Comparison of ENCODE assay signal across 18 mouse cellular contexts in genomic region chr9:111313793-111314192, GRCm38 (mm10). TPM values are rescaled to one million over a fixed set of nuclear protein-coding genes. Genes with fewer than 3 reads are reported as not detected.
A peak's percentile ranks its signal among the peaks of the same experiment; 100 is the strongest.
DNase-seq lines count a peak whose midpoint lies in the region; ATAC-seq and TF ChIP-seq lines count a peak whose summit lies in the region.
"Had no signal": no experiment of that assay in that cellular context is flagged by ENCODE, and none has a peak within 500 bp of the region (broad histone marks: within the 10 kb centered on the region; RNA-seq: fewer than 3 reads in every experiment).

No protein-coding gene starts in this region.

- no peaks in the 10 kb centered on the region for H3K9me3 ChIP-seq in hindbrain, embryonic 11.5 days (ENCODE audit: control insufficient read depth, low read length)
- H3K9me3 ChIP-seq in hindbrain, embryonic 12.5 days (replicated peaks) = peaks cover 8% of the 10 kb centered on the region
- H3K9me3 ChIP-seq in midbrain, embryonic 16.5 days (replicated peaks; ENCODE audit: control insufficient read depth, low read length, poor library complexity, severe bottlenecking) = no peaks in the 10 kb centered on the region; the same call in 1 of the 2 replicates
- H3K9me3 ChIP-seq in midbrain, embryonic 14.5 days (ENCODE audit: control insufficient read depth, low read length) = 0 out of 2 replicates have a peak, but pooled peaks cover 6% of the 10 kb centered on the region

- no peaks in the 10 kb centered on the region for H3K36me3 ChIP-seq in hindbrain, embryonic 11.5 days (ENCODE audit: control insufficient read depth, insufficient read depth, low read length)
- no peaks in the 10 kb centered on the region for H3K36me3 ChIP-seq in hindbrain, embryonic 12.5 days
- H3K36me3 ChIP-seq in midbrain, embryonic 16.5 days (ENCODE audit: control insufficient read depth, insufficient read depth, low read length) = 0 out of 2 replicates have a peak, but pooled peaks cover 3% of the 10 kb centered on the region
- H3K36me3 ChIP-seq in midbrain, embryonic 14.5 days (ENCODE audit: control insufficient read depth, insufficient read depth, low read length) = no peaks in the 10 kb centered on the region
- H3K36me3 ChIP-seq: embryonic facial prominence, embryonic 12.5 days; heart, embryonic 15.5 days had no signal

- no peak overlapping the region for H3K9ac ChIP-seq in hindbrain, embryonic 11.5 days (ENCODE audit: low read depth, low read length)
- H3K9ac ChIP-seq in hindbrain, embryonic 12.5 days = no peak overlapping the region
- H3K9ac ChIP-seq in midbrain, embryonic 16.5 days (ENCODE audit: low read depth, low read length) = no peak overlapping the region
- no peak overlapping the region for H3K9ac ChIP-seq in midbrain, embryonic 14.5 days (replicated peaks; ENCODE audit: low read length)
- H3K9ac ChIP-seq: embryonic facial prominence, embryonic 12.5 days; heart, embryonic 15.5 days had no signal

- intact Hi-C loops in heart, postnatal 14 days (cut with DNase I) = no loop called here

- no peak for TF ChIP-seq CTCF in layer of hippocampus, adult 2 months (conservative IDR thresholded peaks at IDR 0.05)
- TF ChIP-seq CTCF in cortical plate, adult 2 months (IDR thresholded peaks at IDR 0.05; ENCODE audit: extremely low read depth, insufficient read depth, low read length) = no peak

- peaks cover 41% of the 10 kb centered on the region for H3K27me3 ChIP-seq in hindbrain, embryonic 11.5 days (ENCODE audit: control insufficient read depth, insufficient read depth, low read length)
- peaks cover 61% of the 10 kb centered on the region for H3K27me3 ChIP-seq in hindbrain, embryonic 12.5 days
- H3K27me3 ChIP-seq in midbrain, embryonic 16.5 days (ENCODE audit: control insufficient read depth, insufficient read depth, low read depth, low read length) = peaks cover 30% of the 10 kb centered on the region
- H3K27me3 ChIP-seq in midbrain, embryonic 14.5 days (ENCODE audit: control insufficient read depth, insufficient read depth, low read length) = peaks cover 50% of the 10 kb centered on the region

- no peak overlapping the region for H3K4me3 ChIP-seq in hindbrain, embryonic 11.5 days (ENCODE audit: low read depth, low read length)
- H3K4me3 ChIP-seq in hindbrain, embryonic 12.5 days = no peak overlapping the region
- peak overlapping the region; percentile 39 for H3K4me3 ChIP-seq in layer of hippocampus, adult 2 months
- no peak overlapping the region for H3K4me3 ChIP-seq in midbrain, embryonic 16.5 days (ENCODE audit: low read depth, low read length)
- H3K4me3 ChIP-seq in midbrain, embryonic 14.5 days (replicated peaks; ENCODE audit: low read depth, low read length) = no peak overlapping the region
- H3K4me3 ChIP-seq in cortical plate, adult 2 months (ENCODE audit: insufficient read depth, low read length) = peak overlapping the region; percentile 74
- H3K4me3 ChIP-seq: embryonic facial prominence, embryonic 12.5 days; heart, adult 2 months had no signal

- ATAC-seq in hindbrain, embryonic 11.5 days (ENCODE audit: low FRiP score) = no peak
- no peak for ATAC-seq in hindbrain, embryonic 12.5 days (ENCODE audit: low FRiP score)
- ATAC-seq in midbrain, embryonic 16.5 days = no peak
- ATAC-seq in midbrain, embryonic 14.5 days (ENCODE audit: low FRiP score, low TSS enrichment) = no peak
- ATAC-seq: forebrain, embryonic 16.5 days had no signal

- TF ChIP-seq POLR2A in cortical plate, adult 2 months (IDR thresholded peaks at IDR 0.05; ENCODE audit: extremely low read depth, insufficient read depth, low read length) = no peak

- H3K27ac ChIP-seq in hindbrain, embryonic 11.5 days (ENCODE audit: low read depth, low read length) = no peak overlapping the region
- H3K27ac ChIP-seq in hindbrain, embryonic 12.5 days = no peak overlapping the region
- H3K27ac ChIP-seq in layer of hippocampus, adult 2 months = peak overlapping the region; percentile 55; the same call in 1 of the 2 replicates
- no peak overlapping the region for H3K27ac ChIP-seq in midbrain, embryonic 16.5 days (ENCODE audit: low read length)
- no peak overlapping the region for H3K27ac ChIP-seq in midbrain, embryonic 14.5 days (replicated peaks; ENCODE audit: low read depth, low read length)
- H3K27ac ChIP-seq in cortical plate, adult 2 months (ENCODE audit: insufficient read depth, low read length) = no peak overlapping the region
- H3K27ac ChIP-seq: embryonic facial prominence, embryonic 12.5 days; heart, adult 2 months; heart, embryonic 15.5 days had no signal

- 25% methylated on average over 5 of the region's 5 CpGs for WGBS in hindbrain, embryonic 11.5 days
- WGBS in hindbrain, embryonic 12.5 days = 23% methylated on average over 5 of the region's 5 CpGs
- 24% methylated on average over 5 of the region's 5 CpGs for WGBS in midbrain, embryonic 16.5 days
- WGBS in midbrain, embryonic 14.5 days = 26% methylated on average over 5 of the region's 5 CpGs

- peak; percentile 18 for DNase-seq in hindbrain, embryonic 11.5 days (ENCODE audit: low spot score)
- no peak for DNase-seq in layer of hippocampus, adult 2 months (ENCODE audit: low spot score in 2 of 2)
- DNase-seq in layer of hippocampus, postnatal 36 days = no peak
- DNase-seq in midbrain, embryonic 14.5 days = no peak
- DNase-seq in heart, postnatal 14 days = no peak
- DNase-seq: gastrocnemius, postnatal 14 days had no signal

- 0 out of 2 replicates have a peak, but pooled peaks cover 5% of the 10 kb centered on the region for H3K4me1 ChIP-seq in hindbrain, embryonic 11.5 days (replicated peaks; ENCODE audit: control insufficient read depth, insufficient read depth, low read length)
- H3K4me1 ChIP-seq in hindbrain, embryonic 12.5 days = peaks cover 14% of the 10 kb centered on the region
- peaks cover 2% of the 10 kb centered on the region for H3K4me1 ChIP-seq in midbrain, embryonic 16.5 days (ENCODE audit: control insufficient read depth, insufficient read depth, low read length)
- 0 out of 2 replicates have a peak, but pooled peaks cover 6% of the 10 kb centered on the region for H3K4me1 ChIP-seq in midbrain, embryonic 14.5 days (ENCODE audit: control insufficient read depth, insufficient read depth, low read length)
- H3K4me1 ChIP-seq in cortical plate, adult 2 months (ENCODE audit: control insufficient read depth, insufficient read depth, low read length) = no peaks in the 10 kb centered on the region

- no peak overlapping the region for H3K4me2 ChIP-seq in hindbrain, embryonic 11.5 days (replicated peaks; ENCODE audit: low read depth, low read length)
- no peak overlapping the region for H3K4me2 ChIP-seq in hindbrain, embryonic 12.5 days (replicated peaks)
- H3K4me2 ChIP-seq in midbrain, embryonic 16.5 days (ENCODE audit: low read length) = peak overlapping the region; percentile 84; the same call in 1 of the 2 replicates
- no peak overlapping the region for H3K4me2 ChIP-seq in midbrain, embryonic 14.5 days (ENCODE audit: low read length)
- H3K4me2 ChIP-seq: embryonic facial prominence, embryonic 12.5 days; heart, embryonic 11.5 days; heart, embryonic 15.5 days had no signal

RNA-seq across cellular contexts. Expression of gene Trank1, which starts 2.3 kb away (rescaled TPM):
- polyA plus RNA-seq in hindbrain, embryonic 11.5 days (2014; fragmentation: Nextera tagmentation; extraction: Ambion mirVana) = 0.12 and 0.27 TPM in 2 replicates
- 1.3 TPM in 2 replicates for polyA plus RNA-seq in hindbrain, embryonic 12.5 days (2016; fragmentation: Nextera tagmentation; extraction: Ambion mirVana)
- 100 to 1,000 TPM; 221 to 228 TPM for total RNA-seq in layer of hippocampus, adult 2 months (2021)
- 100 to 1,000 TPM; 201 to 218 TPM for total RNA-seq in layer of hippocampus, postnatal 36 days (2021)
- 17.7 and 20.7 TPM in 2 replicates for polyA plus RNA-seq in midbrain, embryonic 16.5 days (2015; fragmentation: Nextera tagmentation; extraction: Ambion mirVana)
- polyA plus RNA-seq in midbrain, embryonic 14.5 days (2014; fragmentation: Nextera tagmentation; extraction: Ambion mirVana) = 14.2 and 18.1 TPM in 2 replicates
- 383 and 430 TPM in 2 replicates for polyA plus RNA-seq in cortical plate, adult 2 months (2012; rRNA removed)
- not detected for total RNA-seq in heart, postnatal 14 days (2021)
- total RNA-seq: common myeloid progenitor, adult 5-6 weeks; heart, adult 2 months; heart, postnatal 25 days; MEL had no signal
- polyA plus RNA-seq: C2C12; heart, embryonic 15.5 days had no signal

RNA-seq across cellular contexts. Expression of gene Epm2aip1, which starts 42.1 kb away (rescaled TPM):
- 36.3 and 43.5 TPM in 2 replicates for polyA plus RNA-seq in hindbrain, embryonic 11.5 days (2014; fragmentation: Nextera tagmentation; extraction: Ambion mirVana)
- polyA plus RNA-seq in hindbrain, embryonic 12.5 days (2016; fragmentation: Nextera tagmentation; extraction: Ambion mirVana) = 49.0 and 51.7 TPM in 2 replicates
- total RNA-seq in layer of hippocampus, adult 2 months (2021) = 10 to 100 TPM; 76.5 to 80.7 TPM
- total RNA-seq in layer of hippocampus, postnatal 36 days (2021) = 10 to 100 TPM; 75.9 to 84.3 TPM
- polyA plus RNA-seq in midbrain, embryonic 16.5 days (2015; fragmentation: Nextera tagmentation; extraction: Ambion mirVana) = 71.7 and 74.6 TPM in 2 replicates
- polyA plus RNA-seq in midbrain, embryonic 14.5 days (2014; fragmentation: Nextera tagmentation; extraction: Ambion mirVana) = 77.0 and 93.4 TPM in 2 replicates
- 41.1 and 42.6 TPM in 2 replicates for polyA plus RNA-seq in cortical plate, adult 2 months (2012; rRNA removed)
- total RNA-seq in heart, postnatal 14 days (2021) = 10 to 100 TPM; 27.6 to 28.1 TPM

RNA-seq across cellular contexts. Expression of gene Mlh1, which starts 42.2 kb away (rescaled TPM):
- 38.5 and 45.5 TPM in 2 replicates for polyA plus RNA-seq in hindbrain, embryonic 11.5 days (2014; fragmentation: Nextera tagmentation; extraction: Ambion mirVana)
- polyA plus RNA-seq in hindbrain, embryonic 12.5 days (2016; fragmentation: Nextera tagmentation; extraction: Ambion mirVana) = 39.2 and 39.4 TPM in 2 replicates
- 10 to 100 TPM; 15.7 to 17.1 TPM for total RNA-seq in layer of hippocampus, adult 2 months (2021)
- 10 to 100 TPM; 15.6 to 18.6 TPM for total RNA-seq in layer of hippocampus, postnatal 36 days (2021)
- polyA plus RNA-seq in midbrain, embryonic 16.5 days (2015; fragmentation: Nextera tagmentation; extraction: Ambion mirVana) = 27.3 and 31.0 TPM in 2 replicates
- 25.0 and 30.4 TPM in 2 replicates for polyA plus RNA-seq in midbrain, embryonic 14.5 days (2014; fragmentation: Nextera tagmentation; extraction: Ambion mirVana)
- 28.4 and 37.9 TPM in 2 replicates for polyA plus RNA-seq in cortical plate, adult 2 months (2012; rRNA removed)
- total RNA-seq in heart, postnatal 14 days (2021) = 10 to 100 TPM; 10.2 to 11.3 TPM

Comparison
In these comparisons a context has a peak if more than half of its experiments do, and no peak if none do; other contexts are left out.
1. H3K4me3 ChIP-seq: peak in layer of hippocampus, adult 2 months (single experiment) and cortical plate, adult 2 months (single experiment); none in hindbrain, embryonic 11.5 days (single experiment), hindbrain, embryonic 12.5 days (single experiment), midbrain, embryonic 16.5 days (single experiment) and midbrain, embryonic 14.5 days (single experiment).
2. RNA of gene Trank1, which starts 2.3 kb away (polyA plus RNA-seq): 383 to 430 TPM in cortical plate, adult 2 months; 17.7 to 20.7 TPM in midbrain, embryonic 16.5 days, 14.2 to 18.1 TPM in midbrain, embryonic 14.5 days, 1.3 TPM in hindbrain, embryonic 12.5 days and 0.12 to 0.27 TPM in hindbrain, embryonic 11.5 days; every median in the first group is over 10 times any median in the second.